Mouse (Mus musculus): ENCODE measurements around the gene Pllp. TPM values are rescaled to one million over a fixed set of nuclear protein-coding genes. Genes with fewer than 3 reads are reported as not detected.

Pllp gene
- polyA plus RNA-seq, 1 experiment from 2014 or later = 17.3 TPM

- Histone ChIP-seq H3K27ac (no peak overlapping the region), H3K4me3 (no peak overlapping the region), H3K36me3 (no peaks in the 10 kb centered on the region), H3K4me1 (no peaks in the 10 kb centered on the region), H3K4me2 (no peak overlapping the region), H3K9me3 (no peaks in the 10 kb centered on the region), H3K9ac (no peak overlapping the region), H3K27me3 (no peaks in the 10 kb centered on the region)
- WGBS = 85% methylated on average over 5 of the region's 5 CpGs
- no peak for ATAC-seq (ENCODE audit: insufficient number of reproducible peaks, low FRiP score, low TSS enrichment, low read depth)
These were observed 29.9 kb upstream of the Pllp start for GRCm38 (mm10) chr8:94725998-94726397.

GRCm38 (mm10) chr8:94716841-94717240 lies 20.8 kb upstream of the Pllp start:
- Histone ChIP-seq H3K27me3 (no peaks in the 10 kb centered on the region), H3K9ac (no peak overlapping the region), H3K4me1 (peaks cover 7% of the 10 kb centered on the region; the same call in 1 of the 2 replicates), H3K36me3 (no peaks in the 10 kb centered on the region), H3K27ac (no peak overlapping the region), H3K4me3 (no peak overlapping the region), H3K9me3 (no peaks in the 10 kb centered on the region), H3K4me2 (no peak overlapping the region)
- no peak for ATAC-seq (ENCODE audit: insufficient number of reproducible peaks, low FRiP score, low TSS enrichment, low read depth)
- WGBS = 85% methylated on average over 1 of the region's 1 CpGs

- ATAC-seq (ENCODE audit: insufficient number of reproducible peaks, low FRiP score, low TSS enrichment, low read depth) = no peak
- 81% methylated on average over 3 of the region's 3 CpGs for WGBS
These were observed 19.8 kb upstream of the Pllp start for GRCm38 (mm10) chr8:94715871-94716270.

GRCm38 (mm10) chr8:94714556-94714955 lies 18.5 kb upstream of the Pllp start:
- no peak overlapping the region for H3K27ac ChIP-seq
- no peak overlapping the region for H3K9ac ChIP-seq
- 59% methylated on average over 5 of the region's 5 CpGs for WGBS
- no peaks in the 10 kb centered on the region for H3K36me3 ChIP-seq
- H3K4me2 ChIP-seq = no peak overlapping the region
- H3K4me3 ChIP-seq = no peak overlapping the region
- no peaks in the 10 kb centered on the region for H3K9me3 ChIP-seq
- H3K27me3 ChIP-seq = no peaks in the 10 kb centered on the region
- peaks cover 13% of the 10 kb centered on the region for H3K4me1 ChIP-seq
- ATAC-seq (ENCODE audit: insufficient number of reproducible peaks, low FRiP score, low TSS enrichment, low read depth) = no peak

More at GRCm38 (mm10) chr8:94715871-94716270, 19.8 kb upstream of the Pllp start:
- Histone ChIP-seq H3K9me3 (no peaks in the 10 kb centered on the region), H3K4me2 (no peak overlapping the region), H3K36me3 (no peaks in the 10 kb centered on the region), H3K9ac (no peak overlapping the region), H3K4me3 (no peak overlapping the region), H3K27ac (no peak overlapping the region), H3K27me3 (no peaks in the 10 kb centered on the region), H3K4me1 (peaks cover 10% of the 10 kb centered on the region; the same call in 1 of the 2 replicates)

- Histone ChIP-seq H3K27me3 (no peaks in the 10 kb centered on the region), H3K4me1 (peaks cover 13% of the 10 kb centered on the region), H3K36me3 (no peaks in the 10 kb centered on the region), H3K4me2 (peak overlapping the region; percentile 28), H3K27ac (peak overlapping the region; percentile 68), H3K9me3 (no peaks in the 10 kb centered on the region), H3K9ac (no peak overlapping the region), H3K4me3 (no peak overlapping the region)
- WGBS = 31% methylated on average over 5 of the region's 5 CpGs
- ATAC-seq (ENCODE audit: insufficient number of reproducible peaks, low FRiP score, low TSS enrichment, low read depth) = 0 out of 2 replicates have a peak, but pooled peaks have one; percentile 45
These were observed 15.2 kb upstream of the Pllp start for GRCm38 (mm10) chr8:94711160-94711718.

GRCm38 (mm10) chr8:94710336-94710735 lies 14.3 kb upstream of the Pllp start:
- H3K27me3 ChIP-seq = no peaks in the 10 kb centered on the region
- H3K36me3 ChIP-seq = no peaks in the 10 kb centered on the region
- WGBS = 35% methylated on average over 8 of the region's 8 CpGs
- peaks cover 13% of the 10 kb centered on the region for H3K4me1 ChIP-seq
- no peak overlapping the region for H3K27ac ChIP-seq
- ATAC-seq (ENCODE audit: insufficient number of reproducible peaks, low FRiP score, low TSS enrichment, low read depth) = no peak
- H3K4me3 ChIP-seq = no peak overlapping the region
- H3K9ac ChIP-seq = no peak overlapping the region
- no peaks in the 10 kb centered on the region for H3K9me3 ChIP-seq
- no peak overlapping the region for H3K4me2 ChIP-seq

- Histone ChIP-seq H3K9ac (no peak overlapping the region), H3K27ac (no peak overlapping the region), H3K4me3 (no peak overlapping the region), H3K4me2 (no peak overlapping the region), H3K4me1 (peaks cover 10% of the 10 kb centered on the region), H3K9me3 (no peaks in the 10 kb centered on the region), H3K36me3 (no peaks in the 10 kb centered on the region), H3K27me3 (no peaks in the 10 kb centered on the region)
- 71% methylated on average over 9 of the region's 9 CpGs for WGBS
- no peak for ATAC-seq (ENCODE audit: insufficient number of reproducible peaks, low FRiP score, low TSS enrichment, low read depth)
These were observed 10.8 kb upstream of the Pllp start for GRCm38 (mm10) chr8:94706732-94707395.

GRCm38 (mm10) chr8:94705581-94706245 lies 9.6 kb upstream of the Pllp start:
- H3K9me3 ChIP-seq = no peaks in the 10 kb centered on the region
- ATAC-seq (ENCODE audit: insufficient number of reproducible peaks, low FRiP score, low TSS enrichment, low read depth) = no peak
- H3K36me3 ChIP-seq = no peaks in the 10 kb centered on the region
- 70% methylated on average over 10 of the region's 10 CpGs for WGBS
- no peak overlapping the region for H3K9ac ChIP-seq
- no peaks in the 10 kb centered on the region for H3K27me3 ChIP-seq
- H3K4me2 ChIP-seq = no peak overlapping the region
- H3K4me3 ChIP-seq = no peak overlapping the region
- H3K4me1 ChIP-seq = peaks cover 6% of the 10 kb centered on the region
- no peak overlapping the region for H3K27ac ChIP-seq

- WGBS = 15% methylated on average over 9 of the region's 9 CpGs
- Histone ChIP-seq H3K4me3 (peak overlapping the region; percentile 51), H3K9ac (peak overlapping the region; percentile 44; the same call in 1 of the 2 replicates)
These were observed 8.5 kb upstream of the Pllp start for GRCm38 (mm10) chr8:94704669-94704984.

GRCm38 (mm10) chr8:94703972-94704668 lies 8.0 kb upstream of the Pllp start:
- H3K4me3 ChIP-seq = peak overlapping the region; percentile 51
- H3K4me1 ChIP-seq = peaks cover 3% of the 10 kb centered on the region; the same call in 1 of the 2 replicates
- peak; percentile 85 for ATAC-seq (ENCODE audit: insufficient number of reproducible peaks, low FRiP score, low TSS enrichment, low read depth)
- under 1% methylated on average over 35 of the region's 35 CpGs for WGBS
- no peaks in the 10 kb centered on the region for H3K9me3 ChIP-seq
- no peak overlapping the region for H3K27ac ChIP-seq
- H3K27me3 ChIP-seq = 0 out of 2 replicates have a peak, but pooled peaks cover 4% of the 10 kb centered on the region
- peak overlapping the region; percentile 44; the same call in 1 of the 2 replicates for H3K9ac ChIP-seq
- peak overlapping the region; percentile 74 for H3K4me2 ChIP-seq
- H3K36me3 ChIP-seq = no peaks in the 10 kb centered on the region

More at GRCm38 (mm10) chr8:94704669-94704984, 8.5 kb upstream of the Pllp start:
- Histone ChIP-seq H3K4me2 (peak overlapping the region; percentile 74), H3K9me3 (no peaks in the 10 kb centered on the region), H3K4me1 (peaks cover 3% of the 10 kb centered on the region; the same call in 1 of the 2 replicates), H3K36me3 (no peaks in the 10 kb centered on the region), H3K27ac (no peak overlapping the region), H3K27me3 (0 out of 2 replicates have a peak, but pooled peaks cover under 1% of the 10 kb centered on the region)
- ATAC-seq (ENCODE audit: insufficient number of reproducible peaks, low FRiP score, low TSS enrichment, low read depth) = no peak

GRCm38 (mm10) chr8:94702844-94703813 lies 7.1 kb upstream of the Pllp start:
- Histone ChIP-seq H3K9ac (no peak overlapping the region), H3K36me3 (no peaks in the 10 kb centered on the region), H3K27me3 (peaks cover 7% of the 10 kb centered on the region; the same call in 1 of the 2 replicates), H3K4me1 (peaks cover 3% of the 10 kb centered on the region; the same call in 1 of the 2 replicates), H3K4me3 (peak overlapping the region; percentile 51), H3K27ac (0 out of 2 replicates have a peak overlapping the region, but pooled peaks have one; percentile 9), H3K9me3 (no peaks in the 10 kb centered on the region), H3K4me2 (peak overlapping the region; percentile 50)
- WGBS = under 1% methylated on average over 35 of the region's 35 CpGs
- ATAC-seq (ENCODE audit: insufficient number of reproducible peaks, low FRiP score, low TSS enrichment, low read depth) = peak; percentile 80
